In the genomic region with DNA sequence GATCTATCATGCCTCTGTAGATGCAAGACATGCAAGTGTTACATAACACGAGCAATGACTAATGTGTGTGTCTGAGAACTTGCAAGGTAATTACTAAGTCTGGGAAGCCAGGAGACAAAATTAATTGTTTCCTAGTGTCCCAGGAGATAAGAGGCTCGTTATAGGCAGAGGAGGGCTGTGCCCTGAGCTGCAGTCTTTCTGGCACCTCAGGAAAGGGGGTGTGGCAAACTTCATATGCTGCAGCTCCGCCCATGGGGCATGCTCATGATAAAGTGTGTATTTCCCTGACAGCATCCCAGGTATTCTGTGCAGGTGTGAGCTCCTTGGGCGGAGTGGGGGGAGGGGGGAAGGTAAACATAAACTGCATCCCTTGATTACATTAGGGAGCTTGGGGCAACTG, we compare ENCODE assay signal across 17 mouse cellular contexts. TPM values are rescaled to one million over a fixed set of nuclear protein-coding genes. Genes with fewer than 3 reads are reported as not detected.
DNase-seq lines count a peak whose midpoint lies in the region; ATAC-seq lines count a peak whose summit lies in the region.
"Had no signal": no experiment of that assay in that cellular context is flagged by ENCODE, and none has a peak within 500 bp of the region (broad histone marks: within the 10 kb centered on the region; RNA-seq: fewer than 3 reads in every experiment).

No protein-coding gene starts in this region.

- peak; percentile 33 for DNase-seq in thymus, postnatal 14 days
- no peak for DNase-seq in thymus, postnatal 4 days
- peak; percentile 17 for DNase-seq in liver, embryonic 13.5 days
- DNase-seq in frontal cortex, postnatal 10 days (ENCODE audit: low spot score in 2 of 2), result no peak
- DNase-seq in layer of hippocampus, postnatal 25 days (ENCODE audit: extremely low spot score in 1 of 2, low spot score in 1 of 2), result no peak
- no peak for DNase-seq in cerebellum, postnatal 25 days
- DNase-seq: adrenal gland, adult 2 months; cerebellum, adult 11-12 months; cerebellum, postnatal 36 days; heart, postnatal 4 days; kidney, adult 2 months; kidney, postnatal 36 days; spleen, adult 18-20 months had no signal

- no peak overlapping the region for H3K27ac ChIP-seq in liver, embryonic 13.5 days
- H3K27ac ChIP-seq: embryonic facial prominence, embryonic 13.5 days had no signal

- no peak overlapping the region for H3K4me2 ChIP-seq in liver, embryonic 13.5 days
- H3K4me2 ChIP-seq: embryonic facial prominence, embryonic 13.5 days had no signal

- no peaks in the 10 kb centered on the region for H3K27me3 ChIP-seq in liver, embryonic 13.5 days
- H3K27me3 ChIP-seq: embryonic facial prominence, embryonic 13.5 days had no signal

- H3K9me3 ChIP-seq in liver, embryonic 13.5 days (replicated peaks), result no peaks in the 10 kb centered on the region; the same call in 1 of the 2 replicates
- H3K9me3 ChIP-seq: embryonic facial prominence, embryonic 13.5 days; megakaryocyte, embryonic 14.5 days had no signal

- H3K36me3 ChIP-seq in liver, embryonic 13.5 days, result no peaks in the 10 kb centered on the region
- H3K36me3 ChIP-seq: embryonic facial prominence, embryonic 13.5 days had no signal

- WGBS in liver, embryonic 13.5 days (ENCODE audit: insufficient replicate concordance), result 21% methylated on average over 4 of the region's 4 CpGs

- ATAC-seq in erythroid progenitor cell, adult 5-6 weeks (replicated peaks; ENCODE audit: low FRiP score, poor library complexity, severe bottlenecking), result peak; percentile 83
- ATAC-seq in liver, embryonic 13.5 days (ENCODE audit: low read depth), result peak; percentile 78
- ATAC-seq: forebrain, embryonic 14.5 days had no signal

- no peak overlapping the region for H3K9ac ChIP-seq in liver, embryonic 13.5 days
- H3K9ac ChIP-seq: embryonic facial prominence, embryonic 13.5 days had no signal

- H3K4me3 ChIP-seq in liver, embryonic 13.5 days (replicated peaks), result no peak overlapping the region
- H3K4me3 ChIP-seq: embryonic facial prominence, embryonic 13.5 days; megakaryocyte, embryonic 14.5 days had no signal

- H3K4me1 ChIP-seq in liver, embryonic 13.5 days (replicated peaks), result peaks cover 23% of the 10 kb centered on the region
- H3K4me1 ChIP-seq: embryonic facial prominence, embryonic 13.5 days had no signal

RNA-seq across cellular contexts. Expression of gene Apold1, which starts 9.4 kb away (rescaled TPM):
- total RNA-seq in erythroid progenitor cell, adult 5-6 weeks (2015; ENCODE audit: low replicate concordance), result 8.8 and 11.5 TPM in 2 replicates
- total RNA-seq in erythroid progenitor cell, adult 5-6 weeks (2017; ENCODE audit: low replicate concordance), result 16.0 and 17.9 TPM in 2 replicates
- 2.1 and 2.2 TPM in 2 replicates for polyA plus RNA-seq in liver, embryonic 13.5 days (2015; fragmentation: Nextera tagmentation; extraction: Ambion mirVana)
- total RNA-seq in layer of hippocampus, postnatal 25 days (2021), result 1 to 10 TPM; 2.5 to 2.8 TPM

RNA-seq across cellular contexts. Expression of gene Ddx47, which starts 39.3 kb away (rescaled TPM):
- 31.7 and 44.0 TPM in 2 replicates for total RNA-seq in erythroid progenitor cell, adult 5-6 weeks (2015; ENCODE audit: low replicate concordance)
- total RNA-seq in erythroid progenitor cell, adult 5-6 weeks (2017; ENCODE audit: low replicate concordance), result 35.2 and 49.3 TPM in 2 replicates
- 75.7 and 82.8 TPM in 2 replicates for polyA plus RNA-seq in liver, embryonic 13.5 days (2015; fragmentation: Nextera tagmentation; extraction: Ambion mirVana)
- total RNA-seq in layer of hippocampus, postnatal 25 days (2021), result 10 to 100 TPM; 54.8 to 55.6 TPM

RNA-seq across cellular contexts. Expression of gene Cdkn1b, which starts 51.9 kb away (rescaled TPM):
- 62.7 and 90.5 TPM in 2 replicates for total RNA-seq in erythroid progenitor cell, adult 5-6 weeks (2015; ENCODE audit: low replicate concordance)
- 107 and 117 TPM in 2 replicates for total RNA-seq in erythroid progenitor cell, adult 5-6 weeks (2017; ENCODE audit: low replicate concordance)
- polyA plus RNA-seq in liver, embryonic 13.5 days (2015; fragmentation: Nextera tagmentation; extraction: Ambion mirVana), result 13.0 and 14.2 TPM in 2 replicates
- total RNA-seq in layer of hippocampus, postnatal 25 days (2021), result 10 to 100 TPM; 51.3 to 51.5 TPM

Comparison
In these comparisons a context has a peak if more than half of its experiments do, and no peak if none do; other contexts are left out.
1. DNase-seq: peak in thymus, postnatal 14 days (single experiment) and liver, embryonic 13.5 days (single experiment); none in thymus, postnatal 4 days (single experiment), frontal cortex, postnatal 10 days (0 of 2), layer of hippocampus, postnatal 25 days (0 of 2) and cerebellum, postnatal 25 days (0 of 2).